Mouse (Mus musculus) MEL (cell line): Measurements from ENCODE around the gene Chrna7. TPM values are rescaled to one million over a fixed set of nuclear protein-coding genes. Genes with fewer than 3 reads are reported as not detected.

Experiments used
- DNase-seq: peaks from one replicate; pipeline ENCODE4 v3.0.0; 2011; ENCODE audit warnings: low read depth, low spot score
- H3K27ac ChIP-seq: 2 replicates; pipeline ENCODE4 v1.5.1; 2012; ENCODE audit warnings: low read depth, mild to moderate bottlenecking, control low read depth, low read length, moderate library complexity; ENCODE audit not compliant: control insufficient read depth
- H3K27me3 ChIP-seq, 2 experiments: fragments of 150-350 bp in 1 of 2; sonication (generic) in 1 of 2; 2 replicates each; pipeline ENCODE4 v1.6.1; 2012; ENCODE audit warnings: low read length in 2 of 2, mild to moderate bottlenecking in 2 of 2, improper control_type of control experiment in 1 of 2, moderate library complexity in 1 of 2; ENCODE audit not compliant: insufficient read depth in 2 of 2, control insufficient read depth in 1 of 2
- H3K36me3 ChIP-seq, 2 experiments: 2 replicates each; pipeline ENCODE4 v1.6.1; 2012 to 2014; ENCODE audit warnings: low read length in 2 of 2, improper control_type of control experiment in 1 of 2, inconsistent platforms in 1 of 2, mild to moderate bottlenecking in 1 of 2; ENCODE audit not compliant: insufficient read depth in 2 of 2, control insufficient read depth in 1 of 2
- H3K4me1 ChIP-seq, 2 experiments: fragments of 150-350 bp in 1 of 2; sonication (generic) in 1 of 2; 2 replicates each; pipeline ENCODE4 v1.6.1; 2012; ENCODE audit warnings: low read length in 2 of 2, improper control_type of control experiment in 1 of 2, mild to moderate bottlenecking in 1 of 2; ENCODE audit not compliant: insufficient read depth in 2 of 2, control insufficient read depth in 1 of 2
- H3K4me3 ChIP-seq, 2 experiments: fragments of 150-350 bp in 1 of 2; sonication (generic) in 1 of 2; 2 replicates each; pipeline ENCODE4 v1.5.1; 2012; ENCODE audit warnings: low read depth in 2 of 2, low read length in 2 of 2, mild to moderate bottlenecking in 2 of 2, moderate library complexity in 2 of 2, control low read depth in 1 of 2, improper control_type of control experiment in 1 of 2; ENCODE audit not compliant: control insufficient read depth in 1 of 2, insufficient read depth in 1 of 2
- H3K79me2 ChIP-seq: 2 replicates; pipeline ENCODE4 v1.6.1; 2012; ENCODE audit warnings: mild to moderate bottlenecking, low read length, moderate library complexity; ENCODE audit not compliant: control insufficient read depth, poor library complexity, insufficient read depth
- H3K9ac ChIP-seq: 2 replicates; pipeline ENCODE4 v1.6.1; 2012; ENCODE audit warnings: low read depth, mild to moderate bottlenecking, control low read depth, low read length, moderate library complexity; ENCODE audit not compliant: control insufficient read depth, poor library complexity, severe bottlenecking
- H3K9me3 ChIP-seq: fragments of 150-350 bp; sonication (generic); replicated peaks from 2 replicates; pipeline ENCODE4 v1.6.1; 2012; ENCODE audit warnings: mild to moderate bottlenecking, low read length, improper control_type of control experiment, moderate library complexity; ENCODE audit not compliant: insufficient read depth
- BHLHE40 ChIP-seq: IDR thresholded peaks from 2 replicates; pipeline ENCODE4 v1.6.1; 2012; ENCODE audit warnings: low read depth, mild to moderate bottlenecking, inconsistent platforms, low read length, improper control_type of control experiment, borderline replicate concordance
- CTCF ChIP-seq, 3 experiments: IDR thresholded peaks in 2 of 3; conservative IDR thresholded peaks in 1 of 3; 2 replicates each; pipeline ENCODE4 v1.5.1; 2011 to 2012; ENCODE audit warnings: low read length in 3 of 3, low read depth in 2 of 3, mild to moderate bottlenecking in 2 of 3, improper control_type of control experiment in 1 of 3, inconsistent platforms in 1 of 3, mixed read lengths in 1 of 3, moderate library complexity in 1 of 3; ENCODE audit not compliant: control insufficient read depth in 1 of 3, insufficient read depth in 1 of 3, poor library complexity in 1 of 3, severe bottlenecking in 1 of 3
- E2F4 ChIP-seq: IDR thresholded peaks from 2 replicates; pipeline ENCODE4 v1.6.1; 2011; ENCODE audit warnings: low read depth, low read length, improper control_type of control experiment, borderline replicate concordance
- EP300 ChIP-seq, 2 experiments: IDR thresholded peaks; 2 replicates each; pipeline ENCODE4 v1.6.1; 2011; ENCODE audit warnings: improper control_type of control experiment in 2 of 2, low read length in 2 of 2, low read depth in 1 of 2, mild to moderate bottlenecking in 1 of 2
- GATA1 ChIP-seq: IDR thresholded peaks from 2 replicates; pipeline ENCODE4 v1.6.1; 2011; ENCODE audit warnings: low read depth, low read length, improper control_type of control experiment
- MAX ChIP-seq: IDR thresholded peaks from 2 replicates; pipeline ENCODE4 v1.6.1; 2011; ENCODE audit warnings: low read length, improper control_type of control experiment
- MAZ ChIP-seq: IDR thresholded peaks from 2 replicates; pipeline ENCODE4 v1.6.1; 2012; ENCODE audit warnings: low read depth, mild to moderate bottlenecking, inconsistent platforms, low read length, improper control_type of control experiment
- MXI1 ChIP-seq: IDR thresholded peaks from 2 replicates; pipeline ENCODE4 v1.6.1; 2011; ENCODE audit warnings: mild to moderate bottlenecking, low read depth, low read length, improper control_type of control experiment
- MYB ChIP-seq: IDR thresholded peaks from 2 replicates; pipeline ENCODE4 v1.6.1; 2011; ENCODE audit warnings: mild to moderate bottlenecking, low read depth, low read length, improper control_type of control experiment
- MYC ChIP-seq: IDR thresholded peaks from 2 replicates; pipeline ENCODE4 v1.6.1; 2011; ENCODE audit warnings: low read depth, mild to moderate bottlenecking, low read length, improper control_type of control experiment, moderate library complexity
- POLR2A ChIP-seq, 2 experiments: IDR thresholded peaks; 2 replicates each; pipeline ENCODE4 v1.6.1; 2011 to 2012; ENCODE audit warnings: low read length in 2 of 2, mild to moderate bottlenecking in 2 of 2, control low read depth in 1 of 2, improper control_type of control experiment in 1 of 2, low read depth in 1 of 2, moderate library complexity in 1 of 2; ENCODE audit not compliant: control insufficient read depth in 1 of 2, insufficient read depth in 1 of 2, poor library complexity in 1 of 2
- POLR2AphosphoS2 ChIP-seq: IDR thresholded peaks from 2 replicates; pipeline ENCODE4 v1.6.1; 2011; ENCODE audit warnings: low read length, improper control_type of control experiment
- POLR2AphosphoS5 ChIP-seq: IDR thresholded peaks from 2 replicates; pipeline ENCODE4 v1.6.1; 2012; ENCODE audit warnings: low read depth, borderline replicate concordance, mild to moderate bottlenecking, inconsistent platforms, low read length, moderate library complexity, mixed read lengths
- RCOR1 ChIP-seq: IDR thresholded peaks from 2 replicates; pipeline ENCODE4 v1.6.1; 2012; ENCODE audit warnings: low read depth, mild to moderate bottlenecking, inconsistent platforms, low read length, improper control_type of control experiment
- SMC3 ChIP-seq: IDR thresholded peaks from 2 replicates; pipeline ENCODE4 v1.6.1; 2011; ENCODE audit warnings: low read depth, low read length, improper control_type of control experiment
- TAL1 ChIP-seq: IDR thresholded peaks from 2 replicates; pipeline ENCODE4 v1.6.1; 2012; ENCODE audit warnings: mild to moderate bottlenecking, inconsistent platforms, low read length, moderate library complexity, mixed read lengths
- TCF12 ChIP-seq: IDR thresholded peaks from 2 replicates; pipeline ENCODE4 v1.6.1; 2014; ENCODE audit warnings: low read depth, mild to moderate bottlenecking, inconsistent platforms, low read length, improper control_type of control experiment, moderate library complexity
- ZC3H11A ChIP-seq: IDR thresholded peaks from 2 replicates; pipeline ENCODE4 v1.6.1; 2012; ENCODE audit warnings: low read depth, mild to moderate bottlenecking, inconsistent platforms, low read length, improper control_type of control experiment
- ZNF384 ChIP-seq: IDR thresholded peaks from 2 replicates; pipeline ENCODE4 v1.6.1; 2012; ENCODE audit warnings: low read depth, mild to moderate bottlenecking, inconsistent platforms, low read length, improper control_type of control experiment
- polyA plus RNA-seq, 2 experiments: library from polyadenylated mRNA; stranded (reverse) in 1 of 2; unstranded in 1 of 2; fragments of >175 nt in 1 of 2; fragments of >200 nt in 1 of 2; gene quantifications; 2 replicates each; pipeline versions ENCODE4 v1.2.1 to v1.2.4; 2012; ENCODE audit warnings: low replicate concordance in 2 of 2, low read depth in 1 of 2; ENCODE audit not compliant: insufficient read length in 2 of 2, insufficient read depth in 1 of 2, missing spikeins in 1 of 2
- total RNA-seq: library from RNA; depleted of rRNA; stranded (reverse); fragments of 300-350 nt; gene quantifications from 2 replicates; pipeline ENCODE4 v1.2.3, GENCODE M21; 2012

Gene Chrna7
- total and polyA plus RNA-seq, 3 experiments = not detected

- Histone ChIP-seq H3K27me3 (no peaks in the 10 kb centered on the region), H3K36me3 (no peaks in the 10 kb centered on the region), H3K9me3 (no peaks in the 10 kb centered on the region), H3K4me1 (no peaks in the 10 kb centered on the region), H3K9ac (no peak overlapping the region), H3K4me3 (no peak overlapping the region), H3K27ac (no peak overlapping the region), H3K79me2 (no peaks in the 10 kb centered on the region)
- TF ChIP-seq RCOR1 = no peak
- no peak for TF ChIP-seq POLR2AphosphoS2
- no peak for TF ChIP-seq E2F4
- TF ChIP-seq SMC3 = no peak
- no peak for TF ChIP-seq POLR2A (IDR thresholded peaks at IDR 0.05; ENCODE audit: control insufficient read depth in 1 of 2, insufficient read depth in 1 of 2, low read depth in 1 of 2, low read length in 2 of 2, poor library complexity in 1 of 2)
- no peak for DNase-seq
These were observed 50.0 kb downstream of the Chrna7 start for GRCm38 (mm10) chr7:63162272-63162864.

- H3K4me1 ChIP-seq = no peaks in the 10 kb centered on the region
- no peaks in the 10 kb centered on the region for H3K36me3 ChIP-seq
- no peaks in the 10 kb centered on the region for H3K27me3 ChIP-seq
- no peak overlapping the region for H3K9ac ChIP-seq
- H3K4me3 ChIP-seq = no peak overlapping the region
- no peaks in the 10 kb centered on the region for H3K9me3 ChIP-seq
- DNase-seq = no peak
- TF ChIP-seq MYB = no peak
- no peak for TF ChIP-seq EP300 (IDR thresholded peaks at IDR 0.05; ENCODE audit: low read depth in 1 of 2, low read length in 2 of 2)
- TF ChIP-seq ZC3H11A = no peak
- no peaks in the 10 kb centered on the region for H3K79me2 ChIP-seq
- no peak overlapping the region for H3K27ac ChIP-seq
These were observed 59.1 kb downstream of the Chrna7 start for GRCm38 (mm10) chr7:63153239-63153638.

- TF ChIP-seq ZNF384 = no peak
- TF ChIP-seq MAZ = no peak
- no peak for TF ChIP-seq MYC
- TF ChIP-seq BHLHE40 = no peak
- TF ChIP-seq MXI1 = no peak
- no peak for TF ChIP-seq TCF12
- TF ChIP-seq GATA1 = no peak
- TF ChIP-seq TAL1 = no peak
- no peak for TF ChIP-seq MAX
- no peak for TF ChIP-seq EP300 (IDR thresholded peaks at IDR 0.05; ENCODE audit: low read depth in 1 of 2, low read length in 2 of 2)
- no peak for TF ChIP-seq RCOR1
- no peak for TF ChIP-seq SMC3
- TF ChIP-seq CTCF (IDR thresholded peaks at IDR 0.05 in 2 of 3, conservative IDR thresholded peaks at IDR 0.05 in 1 of 3; ENCODE audit: control insufficient read depth in 1 of 3, insufficient read depth in 1 of 3, low read depth in 2 of 3, low read length in 3 of 3, poor library complexity in 1 of 3, severe bottlenecking in 1 of 3) = no peak
- TF ChIP-seq POLR2AphosphoS5 = no peak
- Histone ChIP-seq H3K4me1 (no peaks in the 10 kb centered on the region), H3K27me3 (no peaks in the 10 kb centered on the region), H3K36me3 (no peaks in the 10 kb centered on the region), H3K4me3 (no peak overlapping the region), H3K27ac (no peak overlapping the region), H3K9me3 (no peaks in the 10 kb centered on the region), H3K9ac (no peak overlapping the region), H3K79me2 (no peaks in the 10 kb centered on the region)
- no peak for DNase-seq
These were observed 63.6 kb downstream of the Chrna7 start for GRCm38 (mm10) chr7:63148740-63149139.
